Mouse (Mus musculus) common myeloid progenitor, adult 5-6 weeks (primary cell): ENCODE results near the gene Gpr142. TPM values are rescaled to one million over a fixed set of nuclear protein-coding genes. Genes with fewer than 3 reads are reported as not detected.
A peak's percentile ranks its signal among the peaks of the same experiment; 100 is the strongest.

Experiments used
- ATAC-seq: replicated peaks from 2 replicates; pipeline ENCODE4 v1.8.0; 2016; ENCODE audit warnings: low read depth, mild to moderate bottlenecking, moderate TSS enrichment, inconsistent platforms; ENCODE audit not compliant: poor library complexity, severe bottlenecking
- total RNA-seq: library from RNA; stranded (forward); fragments of 200-1000, 187-1606 nt; gene quantifications from 2 replicates; pipeline ENCODE4 v1.2.3, GENCODE M21; 2017

Gpr142 gene
- total RNA-seq, 1 experiment from 2014 or later = not detected

GRCm38 (mm10) chr11:114797176-114797575, 1.5 kb upstream of the Gpr142 start:
- no peak for ATAC-seq

- no peak for ATAC-seq
These were observed 743 bp upstream of the Gpr142 start for GRCm38 (mm10) chr11:114797981-114798380.

GRCm38 (mm10) chr11:114801906-114802305, 3.2 kb downstream of the Gpr142 start:
- ATAC-seq = no peak

- no peak for ATAC-seq
These were observed 4.0 kb downstream of the Gpr142 start for GRCm38 (mm10) chr11:114802540-114803267.

- ATAC-seq = no peak
These were observed 5.3 kb downstream of the Gpr142 start for GRCm38 (mm10) chr11:114803990-114804389.

- no peak for ATAC-seq
These were observed 8.3 kb downstream of the Gpr142 start for GRCm38 (mm10) chr11:114807025-114807424.

- ATAC-seq = no peak
These were observed 9.1 kb downstream of the Gpr142 start for GRCm38 (mm10) chr11:114807686-114808427.

GRCm38 (mm10) chr11:114809371-114809770, 10.6 kb downstream of the Gpr142 start:
- no peak for ATAC-seq

- no peak for ATAC-seq
These were observed 11.6 kb downstream of the Gpr142 start for GRCm38 (mm10) chr11:114810344-114810743.

- peak; percentile 74 for ATAC-seq
These were observed 14.1 kb downstream of the Gpr142 start for GRCm38 (mm10) chr11:114812731-114813240.

- 0 out of 2 replicates have a peak, but pooled peaks have one; percentile 10 for ATAC-seq
These were observed 16.3 kb downstream of the Gpr142 start for GRCm38 (mm10) chr11:114814873-114815592.

- ATAC-seq = no peak
These were observed 18.2 kb downstream of the Gpr142 start for GRCm38 (mm10) chr11:114816934-114817333.

- ATAC-seq = peak; percentile 59
These were observed 19.5 kb downstream of the Gpr142 start for GRCm38 (mm10) chr11:114818185-114818584.

- no peak for ATAC-seq
These were observed 20.4 kb downstream of the Gpr142 start for GRCm38 (mm10) chr11:114819110-114819509.

- no peak for ATAC-seq
These were observed 21.7 kb downstream of the Gpr142 start for GRCm38 (mm10) chr11:114820444-114820843.

- ATAC-seq = peak; percentile 71
These were observed 22.6 kb downstream of the Gpr142 start for GRCm38 (mm10) chr11:114821325-114821724.

GRCm38 (mm10) chr11:114822727-114823126, 24.0 kb downstream of the Gpr142 start:
- no peak for ATAC-seq

GRCm38 (mm10) chr11:114823199-114823725, 24.5 kb downstream of the Gpr142 start:
- no peak for ATAC-seq

GRCm38 (mm10) chr11:114826686-114827085, 28.0 kb downstream of the Gpr142 start:
- peak; percentile 77 for ATAC-seq
